Mouse (Mus musculus) heart, postnatal 14 days (tissue): ENCODE measurements around the gene Arid3a. TPM values are rescaled to one million over a fixed set of nuclear protein-coding genes. Genes with fewer than 3 reads are reported as not detected.

Experiments
- DNase-seq, 2 experiments: peaks; one replicate each; pipeline ENCODE4 v3.0.0; 2021 to 2022
- intact Hi-C: fragments of 180-260 bp; cut with DNase I; formaldehyde crosslinking; loops from one replicate; pipeline ENCODE4 v1.15.1; 2025
- total RNA-seq, 2 experiments: library from RNA; stranded (reverse); gene quantifications; 2 replicates each; pipeline ENCODE4 v1.2.3; 2021

The Arid3a gene
- total RNA-seq, 2 experiments from 2014 or later: 2.2 to 2.6 TPM

- peak; percentile 95 to 97 for DNase-seq
- intact Hi-C loops: loop anchor here (1.0 kb wide), 3 partner anchors 33 to 90 kb away; no protein-coding TSS in a partner anchor
Observed at GRCm38 (mm10) chr10:79924998-79925784, 1.7 kb upstream of the Arid3a start.

DNA sequence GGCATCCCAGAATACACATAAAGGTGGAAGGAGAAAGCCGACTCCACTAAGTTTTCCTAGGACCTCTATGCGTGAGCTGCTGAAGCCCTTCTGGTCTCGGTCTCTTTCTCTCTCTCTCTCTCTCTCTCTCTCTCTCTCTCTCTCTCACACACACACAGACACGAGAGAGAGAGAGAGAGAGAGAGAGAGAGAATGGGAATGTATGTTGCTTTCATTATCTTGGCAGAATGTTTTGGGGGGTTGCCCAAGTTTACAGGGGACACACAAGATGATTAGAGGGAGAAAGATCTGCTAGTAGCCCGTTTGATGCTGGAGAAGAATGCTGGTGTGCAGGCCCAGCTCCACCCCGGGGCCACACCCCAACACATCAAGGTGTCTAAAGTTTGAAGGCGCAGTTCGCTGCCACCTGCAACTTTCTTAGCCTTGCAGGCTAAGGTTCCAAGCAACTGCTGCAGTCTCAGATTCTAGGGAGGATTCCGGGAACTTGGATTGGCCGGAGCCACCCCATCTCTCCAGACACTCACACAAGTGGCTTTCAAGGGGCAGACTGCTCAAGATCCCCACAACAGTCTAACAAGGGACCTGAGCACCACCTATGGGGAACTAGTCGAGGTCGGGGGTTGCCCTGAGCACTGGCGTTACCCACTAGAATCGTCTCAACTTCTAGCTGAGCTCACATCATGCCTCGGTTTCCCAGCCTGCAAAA lies 905 bp upstream of the Arid3a start:
- intact Hi-C loops: loop anchor here (1.0 kb wide), 3 partner anchors 32 to 91 kb away; no protein-coding TSS in a partner anchor
- DNase-seq: no peak

DNA sequence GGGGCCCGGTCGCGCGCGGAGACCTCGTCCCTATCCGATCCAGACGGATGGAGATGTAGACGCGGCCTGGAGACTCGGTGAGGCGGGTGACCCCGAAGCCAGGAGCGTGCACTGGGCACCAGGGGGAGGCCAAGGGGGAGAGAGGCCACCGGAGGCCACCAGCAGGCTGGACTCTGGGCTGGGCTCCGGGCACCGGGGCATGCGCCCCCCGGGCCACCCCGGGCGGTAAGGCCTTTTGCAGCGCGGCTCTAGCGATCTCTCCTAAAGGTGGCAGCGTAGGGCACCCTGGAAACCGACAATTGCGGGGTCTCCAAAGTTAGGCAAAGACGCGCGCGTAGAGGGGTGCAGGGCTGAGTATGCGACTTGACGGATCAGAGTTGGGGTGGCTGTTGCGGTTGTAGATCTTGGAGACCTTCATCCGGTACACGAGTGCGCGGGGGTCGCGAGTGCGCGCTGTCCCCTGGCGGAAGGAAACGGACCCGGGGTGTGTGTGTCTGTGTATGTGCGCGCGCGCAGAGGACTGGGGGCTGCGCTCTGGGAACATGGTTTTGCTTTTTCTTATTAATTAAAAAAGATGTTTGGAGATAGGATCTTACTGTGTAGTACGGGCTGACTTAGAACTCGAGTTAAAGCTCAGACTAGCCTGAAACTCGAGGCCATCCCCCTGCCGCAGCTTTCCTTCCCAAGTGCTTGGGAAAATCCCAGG lies 634 bp downstream of the Arid3a start:
- DNase-seq: peak; percentile 55 to 57
- intact Hi-C loops: no loop called here

GRCm38 (mm10) chr10:79928030-79928694 lies 1.3 kb downstream of the Arid3a start:
- intact Hi-C loops: no loop called here
- no peak for DNase-seq

GRCm38 (mm10) chr10:79928907-79929701 lies 2.3 kb downstream of the Arid3a start:
- intact Hi-C loops: no loop called here
- DNase-seq: no peak

GRCm38 (mm10) chr10:79929967-79930825 lies 3.4 kb downstream of the Arid3a start:
- intact Hi-C loops: no loop called here

DNA sequence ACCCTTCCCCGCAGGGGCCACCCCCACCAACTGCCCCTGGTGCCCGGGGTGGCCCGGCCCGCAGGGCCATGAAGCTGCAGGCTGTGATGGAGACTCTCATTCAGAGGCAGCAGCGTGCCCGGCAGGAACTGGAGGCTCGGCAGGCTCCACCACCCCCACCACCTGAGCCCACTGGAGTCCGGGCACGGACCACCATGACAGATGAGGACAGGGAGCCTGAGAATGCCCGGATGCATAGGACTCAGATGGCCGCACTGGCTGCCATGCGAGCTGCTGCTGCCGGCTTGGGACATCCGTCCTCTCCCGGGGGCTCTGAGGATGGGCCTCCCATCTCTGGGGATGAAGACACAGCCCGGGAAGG lies 4.0 kb downstream of the Arid3a start:
- no peak for DNase-seq
- intact Hi-C loops: no loop called here

More at GRCm38 (mm10) chr10:79929967-79930825, 3.4 kb downstream of the Arid3a start:
- DNase-seq: no peak

GRCm38 (mm10) chr10:79931797-79932196 lies 5.0 kb downstream of the Arid3a start:
- no peak for DNase-seq

GRCm38 (mm10) chr10:79932736-79933135 lies 5.9 kb downstream of the Arid3a start:
- intact Hi-C loops: no loop called here
- DNase-seq: peak; percentile 79 to 85

More at GRCm38 (mm10) chr10:79931797-79932196, 5.0 kb downstream of the Arid3a start:
- intact Hi-C loops: no loop called here

- DNase-seq: peak in 1 of 2 experiments; percentile 34
- intact Hi-C loops: no loop called here
Observed at GRCm38 (mm10) chr10:79933145-79933679, 6.4 kb downstream of the Arid3a start.

DNA sequence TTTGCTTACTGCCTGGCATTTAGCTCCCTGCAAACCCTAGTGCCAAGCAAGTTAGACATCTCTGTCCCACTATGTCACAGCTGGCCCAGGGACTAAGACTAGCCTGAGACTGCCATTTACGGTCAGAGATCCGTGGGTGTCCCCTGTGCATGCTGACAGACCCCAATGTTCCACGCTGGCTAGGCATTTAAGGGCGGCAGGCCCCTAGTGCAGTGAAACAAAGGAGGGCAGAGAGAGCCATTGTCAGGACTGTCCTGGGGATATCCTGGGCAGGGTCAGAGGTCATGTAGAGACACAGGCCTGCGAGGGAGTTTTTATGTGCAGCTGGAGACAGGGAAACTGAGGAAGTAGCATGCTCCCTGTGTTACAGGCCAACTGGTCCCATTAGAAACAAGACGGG lies 7.0 kb downstream of the Arid3a start:
- no peak for DNase-seq
- intact Hi-C loops: no loop called here

DNA sequence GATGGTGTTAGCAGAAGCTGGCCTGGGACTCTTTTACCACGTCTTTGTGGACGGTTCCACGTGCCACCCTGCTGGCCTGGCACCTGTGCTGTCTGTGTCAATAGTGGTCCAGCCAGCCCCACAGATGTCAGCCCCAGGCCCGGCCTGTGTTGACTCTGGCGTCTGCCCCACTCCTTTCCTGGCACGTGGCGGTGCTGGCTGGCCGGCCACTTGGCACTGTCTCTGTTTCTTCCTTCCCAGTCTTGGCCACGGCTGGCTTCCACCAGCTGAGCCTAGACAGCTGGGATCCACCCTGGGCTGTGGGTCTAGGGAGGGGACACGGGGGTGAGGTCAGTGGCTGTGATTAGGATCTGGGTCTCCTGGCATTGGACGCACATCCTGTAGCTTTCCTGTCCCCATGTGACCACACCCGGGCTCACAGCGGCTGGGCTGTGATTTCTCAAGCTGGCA lies 7.5 kb downstream of the Arid3a start:
- intact Hi-C loops: no loop called here

GRCm38 (mm10) chr10:79934794-79935569 lies 8.1 kb downstream of the Arid3a start:
- DNase-seq: no peak
- intact Hi-C loops: no loop called here

More for the DNA sequence above, 7.5 kb downstream of the Arid3a start:
- DNase-seq: peak; percentile 88 to 91

- intact Hi-C loops: no loop called here
- no peak for DNase-seq
Observed at GRCm38 (mm10) chr10:79936284-79936910, 9.6 kb downstream of the Arid3a start.

- intact Hi-C loops: no loop called here
- peak; percentile 83 to 86 for DNase-seq
Observed at GRCm38 (mm10) chr10:79936911-79937441, 10.1 kb downstream of the Arid3a start.

DNA sequence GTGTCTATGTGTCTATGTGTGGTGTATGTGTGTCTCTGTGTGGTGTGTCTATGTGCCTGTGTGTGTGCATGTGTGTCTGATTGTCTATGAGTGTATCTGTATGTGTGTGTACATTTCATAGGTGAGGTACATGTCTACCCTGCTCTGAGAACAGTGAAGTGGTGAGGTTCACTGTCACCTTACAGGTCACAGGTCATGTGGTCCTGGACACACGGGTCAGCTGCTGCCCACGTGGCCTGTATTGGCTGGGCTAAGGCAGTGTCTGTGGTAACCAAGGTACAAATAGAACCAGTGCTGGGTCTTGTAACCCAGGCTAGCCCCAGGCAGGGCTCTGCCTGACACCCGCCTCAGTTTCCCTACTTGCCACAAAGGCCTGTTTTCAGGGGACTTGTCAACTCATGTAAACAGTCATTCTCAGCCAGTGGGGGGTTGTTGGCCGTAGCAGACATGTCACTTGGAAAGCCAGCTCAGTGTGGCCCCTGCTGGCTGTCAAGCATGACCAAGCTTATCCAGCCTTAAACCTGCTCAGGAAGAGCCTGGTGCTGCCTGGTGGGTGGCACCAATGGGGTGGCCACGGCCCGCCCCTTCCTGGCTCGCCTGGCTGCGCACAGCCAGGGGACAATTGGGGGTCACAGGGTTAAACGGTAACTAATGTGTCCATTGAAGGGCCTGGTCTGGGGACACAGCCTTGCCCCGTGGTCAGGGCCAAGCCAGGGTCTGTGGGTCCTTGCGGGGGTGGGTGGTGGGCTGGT lies 11.1 kb downstream of the Arid3a start:
- intact Hi-C loops: no loop called here
- DNase-seq: no peak
